In genomic region chr13:53199262-53199661, GRCm38 (mm10) we compare ENCODE assay signal across 15 mouse cellular contexts.
DNase-seq lines count a peak whose midpoint lies in the region.
"Had no signal": no experiment of that assay in that cellular context is flagged by ENCODE, and none has a peak within 500 bp of the region (broad histone marks: within the 10 kb centered on the region; RNA-seq: fewer than 3 reads in every experiment).

No protein-coding gene starts in this region.

- peak; percentile 25 for DNase-seq in gastrocnemius, postnatal 14 days
- no peak for DNase-seq in gastrocnemius, adult 8-10 months (ENCODE audit: low spot score in 2 of 2)
- DNase-seq in heart, postnatal 4 days: peak; percentile 11
- DNase-seq in heart, postnatal 36 days: no peak
- DNase-seq in lung, postnatal 36 days: peak; percentile 8
- no peak for DNase-seq in lung, adult 18-20 months
- peak; percentile 18 for DNase-seq in skeletal muscle tissue, adult 2 months (ENCODE audit: low read depth, low spot score)
- no peak for DNase-seq in thymus, postnatal 36 days
- DNase-seq: adrenal gland, adult 8-10 months; adrenal gland, postnatal 25 days; cerebellum, adult 11-12 months; cerebellum, adult 8-10 months; cerebellum, postnatal 36 days; embryo, embryonic 11 days; gastrocnemius, postnatal 36 days had no signal

- intact Hi-C loops in gastrocnemius, postnatal 14 days (cut with DNase I; ENCODE audit: low total_unique reads): no loop called here
- intact Hi-C loops in heart, postnatal 36 days (cut with DNase I): no loop called here

Comparison
In these comparisons a context has a peak if more than half of its experiments do, and no peak if none do; other contexts are left out.
1. DNase-seq: peak in gastrocnemius, postnatal 14 days (single experiment), heart, postnatal 4 days (single experiment), lung, postnatal 36 days (single experiment) and skeletal muscle tissue, adult 2 months (single experiment); none in gastrocnemius, adult 8-10 months (0 of 2), heart, postnatal 36 days (0 of 2), lung, adult 18-20 months (0 of 2) and thymus, postnatal 36 days (0 of 2).